Mouse (Mus musculus) stomach, postnatal 0 days (tissue): ENCODE measurements around the gene Fam3c.

Experiments
- CTCF ChIP-seq: IDR thresholded peaks from 2 replicates; pipeline ENCODE4 v1.5.1; 2016; ENCODE audit warnings: antibody characterized with exemption, low read depth, mild to moderate bottlenecking, moderate library complexity
- EP300 ChIP-seq: optimal IDR thresholded peaks from 2 replicates; pipeline ENCODE3; 2016; ENCODE audit warnings: antibody characterized with exemption

DNA sequence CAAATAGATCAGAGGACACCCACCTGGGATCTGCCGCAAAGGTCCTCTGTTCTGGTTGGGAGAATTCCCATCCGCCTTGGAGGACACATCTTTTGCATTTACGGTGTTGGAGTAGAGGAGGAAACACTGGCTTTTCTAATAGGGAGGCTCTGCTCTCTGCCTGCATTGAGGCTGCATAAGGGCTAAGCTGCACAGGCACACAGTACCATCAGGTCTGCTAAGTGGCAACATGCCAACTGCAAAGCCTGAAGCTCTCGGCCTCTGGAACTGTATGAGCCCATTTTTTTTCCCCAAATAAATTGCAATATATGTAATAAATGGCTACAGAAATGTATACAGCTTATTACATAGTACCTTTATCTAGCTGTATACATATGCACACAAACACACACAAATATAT, 7.9 kb downstream of the Fam3c start:
- TF ChIP-seq CTCF = no peak
- no peak for TF ChIP-seq EP300
